Mouse (Mus musculus) liver, embryonic 15.5 days (tissue): ENCODE results near the gene Zfp513. TPM values are rescaled to one million over a fixed set of nuclear protein-coding genes. Genes with fewer than 3 reads are reported as not detected.
A peak's percentile ranks its signal among the peaks of the same experiment; 100 is the strongest.
"Not testable (repeated sequence)": the region's sequence is repeated elsewhere in the genome, so short reads cannot be mapped to it uniquely, and the experiment has no call there.

Experiments
- ATAC-seq: fragments of 200-750 bp; cut with Nextera tagmentation; 2 replicates; pipeline ENCODE4 v1.8.0; 2017; ENCODE audit warnings: moderate number of reproducible peaks, mild to moderate bottlenecking, moderate library complexity; ENCODE audit not compliant: insufficient read depth
- H3K27ac ChIP-seq: fragments of 300-500 bp; sonication (generic); replicated peaks from 2 replicates; pipeline ENCODE4 v1.5.1; 2015; ENCODE audit warnings: mild to moderate bottlenecking, inconsistent platforms
- H3K27me3 ChIP-seq: fragments of 300-500 bp; sonication (generic); 2 replicates; pipeline ENCODE4 v1.6.1; 2015; ENCODE audit warnings: mild to moderate bottlenecking, inconsistent platforms
- H3K36me3 ChIP-seq: fragments of 300-500 bp; sonication (generic); replicated peaks from 2 replicates; pipeline ENCODE4 v1.6.1; 2015; ENCODE audit warnings: moderate library complexity, mild to moderate bottlenecking, inconsistent platforms
- H3K4me1 ChIP-seq: fragments of 300-500 bp; sonication (generic); replicated peaks from 2 replicates; pipeline ENCODE4 v1.6.1; 2015; ENCODE audit warnings: inconsistent platforms
- H3K4me2 ChIP-seq: fragments of 300-500 bp; sonication (generic); 2 replicates; pipeline ENCODE4 v1.6.1; 2015; ENCODE audit warnings: moderate library complexity, mild to moderate bottlenecking, inconsistent platforms
- H3K4me3 ChIP-seq: fragments of 300-500 bp; sonication (generic); replicated peaks from 2 replicates; pipeline ENCODE4 v1.5.1; 2015; ENCODE audit warnings: mild to moderate bottlenecking, inconsistent platforms
- H3K9ac ChIP-seq: fragments of 300-500 bp; sonication (generic); 2 replicates; pipeline ENCODE4 v1.6.1; 2015; ENCODE audit warnings: moderate library complexity, mild to moderate bottlenecking, inconsistent platforms
- H3K9me3 ChIP-seq: fragments of 300-500 bp; sonication (generic); replicated peaks from 2 replicates; pipeline ENCODE4 v1.6.1; 2016; ENCODE audit warnings: inconsistent platforms
- WGBS: fragments of 180-500 bp; shearing (Covaris S2); methylation state at CpG from one replicate; pipeline ENCODE4 v1.1.7; 2015; ENCODE audit warnings: mixed read lengths; ENCODE audit not compliant: insufficient replicate concordance; 5-methylcytosine and 5-hydroxymethylcytosine counted together
- polyA plus RNA-seq: library from polyadenylated mRNA; unstranded; fragments of >200 nt; fragmentation: Nextera tagmentation; extraction: Ambion mirVana; gene quantifications from 2 replicates; pipeline ENCODE4 v1.2.1, GENCODE M21; 2015

Gene Zfp513
- polyA plus RNA-seq, 1 experiment from 2014 or later = 2.6 TPM

GRCm38 (mm10) chr5:31220448-31221303 is 18.6 kb upstream of the Zfp513 start, which contains the start of gene Ppm1g:
Ppm1g (minus strand) TSS chr5:31220687.
- Histone ChIP-seq H3K27me3 (no peaks in the 10 kb centered on the region), H3K4me1 (peaks cover 43% of the 10 kb centered on the region), H3K4me2 (peak within 1 kb of the TSS; percentile 85), H3K9me3 (no peaks in the 10 kb centered on the region), H3K36me3 (peaks cover 7% of the 10 kb centered on the region; the same call in 1 of the 2 replicates), H3K9ac (peak within 1 kb of the TSS; percentile 96), H3K27ac (peak within 1 kb of the TSS; percentile 95), H3K4me3 (peak within 1 kb of the TSS; percentile 100)
- under 1% methylated on average over 70 of the region's 70 CpGs for WGBS
- peak; percentile 92 for ATAC-seq

DNA sequence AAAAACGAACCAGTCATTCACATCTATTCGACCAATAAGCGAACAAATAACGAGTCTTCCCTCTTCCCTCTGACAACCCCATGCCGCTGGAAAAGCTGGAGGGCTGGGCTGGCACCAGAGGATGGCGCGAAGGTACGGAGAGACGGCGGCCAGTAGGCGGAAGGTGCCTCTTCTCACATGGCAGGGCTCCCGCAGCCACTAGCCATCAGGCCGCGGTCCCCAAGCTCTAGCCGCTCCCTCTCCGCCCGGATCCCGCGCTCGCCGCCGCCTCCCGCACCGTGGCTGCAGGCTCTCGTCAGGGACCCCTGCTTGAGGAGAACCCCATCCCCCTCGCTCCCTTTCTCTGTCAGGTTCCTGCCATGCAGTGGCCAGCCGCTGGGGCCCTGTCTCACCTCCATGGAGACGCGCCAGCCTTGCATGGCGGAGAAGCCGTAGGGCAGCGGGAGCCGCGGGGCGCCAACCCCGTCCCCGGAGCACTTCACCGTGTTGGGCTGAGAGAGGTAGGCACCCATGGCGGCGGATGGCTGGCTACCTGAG is 17.9 kb upstream of the Zfp513 start:
- H3K4me2 ChIP-seq = peak overlapping the region; percentile 85
- ATAC-seq = peak; percentile 55
- WGBS = under 1% methylated on average over 39 of the region's 40 CpGs
- peak overlapping the region; percentile 96 for H3K9ac ChIP-seq
- no peaks in the 10 kb centered on the region for H3K9me3 ChIP-seq
- H3K36me3 ChIP-seq = peaks cover 7% of the 10 kb centered on the region; the same call in 1 of the 2 replicates
- no peaks in the 10 kb centered on the region for H3K27me3 ChIP-seq
- peak overlapping the region; percentile 100 for H3K4me3 ChIP-seq
- H3K27ac ChIP-seq = peak overlapping the region; percentile 95
- H3K4me1 ChIP-seq = peaks cover 47% of the 10 kb centered on the region

- WGBS = under 1% methylated on average over 11 of the region's 11 CpGs
- peak overlapping the region; percentile 95 for H3K27ac ChIP-seq
- peaks cover 7% of the 10 kb centered on the region; the same call in 1 of the 2 replicates for H3K36me3 ChIP-seq
- H3K4me2 ChIP-seq = peak overlapping the region; percentile 85
- H3K4me3 ChIP-seq = peak overlapping the region; percentile 100
- H3K4me1 ChIP-seq = peaks cover 52% of the 10 kb centered on the region
- H3K27me3 ChIP-seq = no peaks in the 10 kb centered on the region
- peak overlapping the region; percentile 96 for H3K9ac ChIP-seq
- ATAC-seq = no peak
- no peaks in the 10 kb centered on the region for H3K9me3 ChIP-seq
These were observed 17.4 kb upstream of the Zfp513 start for GRCm38 (mm10) chr5:31219474-31219873.

- Histone ChIP-seq H3K4me3 (peak overlapping the region; percentile 100), H3K9ac (peak overlapping the region; percentile 47), H3K4me2 (peak overlapping the region; percentile 85), H3K9me3 (no peaks in the 10 kb centered on the region), H3K36me3 (peaks cover 10% of the 10 kb centered on the region; the same call in 1 of the 2 replicates), H3K27me3 (no peaks in the 10 kb centered on the region), H3K4me1 (peaks cover 53% of the 10 kb centered on the region), H3K27ac (peak overlapping the region; percentile 95)
- ATAC-seq = no peak
- whole genome bisulfite sequencing = 1% methylated on average over 2 of the region's 2 CpGs
These were observed 17.0 kb upstream of the Zfp513 start for GRCm38 (mm10) chr5:31219070-31219469.

DNA sequence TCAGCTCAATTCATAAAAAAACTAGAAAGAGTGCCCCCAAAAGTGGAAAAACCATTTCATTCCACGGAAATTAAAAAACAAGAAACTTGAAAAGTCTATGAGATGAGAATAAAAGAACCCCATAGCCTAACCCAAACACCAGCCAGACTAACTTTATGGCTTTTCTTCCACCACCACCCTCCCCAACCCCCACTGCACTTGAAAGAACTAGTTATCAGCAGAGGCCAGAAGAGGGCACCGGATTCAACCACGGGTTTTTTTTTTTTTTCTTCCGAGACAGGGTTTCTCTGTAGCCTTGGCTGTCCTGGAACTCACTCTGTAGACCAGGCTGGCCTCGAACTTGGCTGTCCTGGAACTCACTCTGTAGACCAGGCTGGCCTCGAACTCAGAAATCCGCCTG is 16.2 kb upstream of the Zfp513 start:
- peak; percentile 26; the same call in 1 of the 2 replicates for ATAC-seq
- H3K4me1 ChIP-seq = peaks cover 54% of the 10 kb centered on the region
- H3K9ac ChIP-seq = peak overlapping the region; percentile 47; the same call in 1 of the 2 replicates
- WGBS = 16% methylated on average over 7 of the region's 7 CpGs
- H3K27me3 ChIP-seq = no peaks in the 10 kb centered on the region
- H3K9me3 ChIP-seq = no peaks in the 10 kb centered on the region
- H3K4me2 ChIP-seq = peak overlapping the region; percentile 85
- peaks cover 11% of the 10 kb centered on the region; the same call in 1 of the 2 replicates for H3K36me3 ChIP-seq
- H3K4me3 ChIP-seq = peak overlapping the region; percentile 100
- H3K27ac ChIP-seq = peak overlapping the region; percentile 95

- H3K27ac ChIP-seq = not testable (repeated sequence)
These were observed 14.5 kb upstream of the Zfp513 start for GRCm38 (mm10) chr5:31216554-31216953.

GRCm38 (mm10) chr5:31204421-31204820 is 2.3 kb upstream of the Zfp513 start:
- Histone ChIP-seq H3K4me1 (peaks cover 25% of the 10 kb centered on the region), H3K4me2 (no peak overlapping the region), H3K4me3 (no peak overlapping the region), H3K27ac (no peak overlapping the region), H3K9me3 (no peaks in the 10 kb centered on the region), H3K27me3 (no peaks in the 10 kb centered on the region), H3K36me3 (peaks cover 78% of the 10 kb centered on the region), H3K9ac (no peak overlapping the region)
- no peak for ATAC-seq
- WGBS = 81% methylated on average over 6 of the region's 6 CpGs

More at GRCm38 (mm10) chr5:31216554-31216953, 14.5 kb upstream of the Zfp513 start:
- not testable (repeated sequence) for H3K27me3 ChIP-seq, ATAC-seq, H3K9me3 ChIP-seq, H3K9ac ChIP-seq, H3K4me3 ChIP-seq, H3K4me2 ChIP-seq
- 70% methylated on average over 6 of the region's 6 CpGs for WGBS
- Histone ChIP-seq H3K36me3 (peaks cover 19% of the 10 kb centered on the region; the same call in 1 of the 2 replicates), H3K4me1 (peaks cover 61% of the 10 kb centered on the region)

DNA sequence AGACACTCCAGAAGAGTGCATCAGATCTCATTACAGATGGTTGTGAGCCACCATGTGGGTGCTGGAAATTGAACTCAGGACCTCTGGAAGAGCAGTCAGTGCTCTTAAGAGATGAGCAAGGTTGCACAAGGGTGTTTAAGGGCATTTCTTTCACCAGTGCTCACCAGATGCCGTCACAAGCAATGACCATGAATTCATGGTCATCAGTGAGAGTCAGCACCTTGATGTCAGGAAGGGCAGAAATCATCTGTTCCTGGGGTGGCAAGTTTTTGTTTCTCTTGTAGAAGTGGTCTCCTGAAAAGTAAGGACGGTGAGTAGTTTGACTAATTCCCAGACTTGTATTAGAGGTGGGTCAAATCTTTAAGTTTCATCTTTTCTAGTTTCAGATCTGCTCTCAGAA is 1.8 kb upstream of the Zfp513 start:
- no peak overlapping the region for H3K9ac ChIP-seq
- H3K27me3 ChIP-seq = no peaks in the 10 kb centered on the region
- H3K4me1 ChIP-seq = peaks cover 25% of the 10 kb centered on the region
- no peak overlapping the region for H3K4me2 ChIP-seq
- peaks cover 83% of the 10 kb centered on the region for H3K36me3 ChIP-seq
- WGBS = 87% methylated on average over 2 of the region's 2 CpGs
- H3K9me3 ChIP-seq = no peaks in the 10 kb centered on the region
- no peak overlapping the region for H3K27ac ChIP-seq
- H3K4me3 ChIP-seq = no peak overlapping the region
- ATAC-seq = no peak

DNA sequence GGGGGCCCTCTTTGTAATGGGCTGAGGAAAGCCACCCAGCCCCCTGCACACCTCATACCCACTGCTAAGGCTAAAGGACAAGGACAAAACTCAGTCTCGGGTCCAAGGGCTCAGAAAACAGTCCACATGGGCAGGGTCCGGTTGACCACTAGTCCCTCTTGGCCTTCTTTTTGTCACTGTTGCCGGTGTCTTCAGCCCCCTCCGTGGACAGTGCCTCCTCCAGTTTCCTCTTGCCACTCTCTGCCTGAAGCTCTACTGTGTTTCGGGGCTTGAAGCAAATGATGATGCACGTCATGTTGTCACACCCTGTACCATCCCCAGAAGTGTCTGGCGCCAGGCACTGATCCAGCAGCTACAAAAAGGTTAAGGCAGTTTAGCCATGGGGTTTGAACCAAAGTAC is 830 bp upstream of the Zfp513 start:
- WGBS = 77% methylated on average over 7 of the region's 7 CpGs

GRCm38 (mm10) chr5:31201042-31201741 is 911 bp downstream of the Zfp513 start:
- no peaks in the 10 kb centered on the region for H3K9me3 ChIP-seq
- H3K4me1 ChIP-seq = peaks cover 31% of the 10 kb centered on the region
- no peaks in the 10 kb centered on the region for H3K27me3 ChIP-seq
- WGBS = 14% methylated on average over 13 of the region's 13 CpGs
- ATAC-seq = no peak
- peak overlapping the region; percentile 78 for H3K9ac ChIP-seq
- peaks cover 84% of the 10 kb centered on the region for H3K36me3 ChIP-seq
- H3K4me2 ChIP-seq = peak overlapping the region; percentile 94
- peak overlapping the region; percentile 84 for H3K27ac ChIP-seq
- H3K4me3 ChIP-seq = peak overlapping the region; percentile 86

More for the DNA sequence above, 830 bp upstream of the Zfp513 start:
- Histone ChIP-seq H3K9me3 (no peaks in the 10 kb centered on the region), H3K36me3 (peaks cover 83% of the 10 kb centered on the region), H3K4me2 (peak overlapping the region; percentile 94), H3K4me3 (peak overlapping the region; percentile 86), H3K27ac (peak overlapping the region; percentile 84), H3K4me1 (peaks cover 31% of the 10 kb centered on the region), H3K27me3 (no peaks in the 10 kb centered on the region), H3K9ac (no peak overlapping the region; the same call in 1 of the 2 replicates)
- ATAC-seq = no peak
